Mouse (Mus musculus): ENCODE measurements at regions not wholly inside any gene's neighbourhood (a gene's known extent, or its start where the extent isn't known, plus 50 kb on each side); places are given as distances from the start of the nearest gene placed in this dataset.

GRCm38 (mm10) chr13:71736821-71737345 is 226.6 kb downstream of the Irx1 start:
- Histone ChIP-seq H3K9me3 (ENCODE audit: control insufficient read depth, low read length) (no peaks in the 10 kb centered on the region), H3K27ac (no peak overlapping the region), H3K4me3 (replicated peaks; ENCODE audit: low read length) (no peak overlapping the region), H3K9ac (no peak overlapping the region), H3K4me1 (replicated peaks; ENCODE audit: control insufficient read depth, insufficient read depth, low read length) (no peaks in the 10 kb centered on the region), H3K4me2 (replicated peaks) (no peak overlapping the region), H3K36me3 (replicated peaks; ENCODE audit: control insufficient read depth, insufficient read depth) (no peaks in the 10 kb centered on the region), H3K27me3 (ENCODE audit: control insufficient read depth, insufficient read depth, low read length) (no peaks in the 10 kb centered on the region)
- ATAC-seq (ENCODE audit: low FRiP score) (no peak), DNase-seq (ENCODE audit: low spot score) (no peak)
- WGBS, result 82% methylated on average over 8 of the region's 8 CpGs

- Histone ChIP-seq H3K9ac (no peak overlapping the region), H3K36me3 (replicated peaks; ENCODE audit: control insufficient read depth, insufficient read depth) (no peaks in the 10 kb centered on the region), H3K27me3 (ENCODE audit: control insufficient read depth, insufficient read depth, low read length) (no peaks in the 10 kb centered on the region), H3K4me3 (replicated peaks; ENCODE audit: low read length) (no peak overlapping the region), H3K9me3 (ENCODE audit: control insufficient read depth, low read length) (no peaks in the 10 kb centered on the region), H3K27ac (no peak overlapping the region), H3K4me2 (replicated peaks) (no peak overlapping the region), H3K4me1 (replicated peaks; ENCODE audit: control insufficient read depth, insufficient read depth, low read length) (no peaks in the 10 kb centered on the region)
- WGBS, result 55% methylated on average over 12 of the region's 12 CpGs
- DNase-seq (ENCODE audit: low spot score) (no peak), ATAC-seq (ENCODE audit: low FRiP score) (no peak)
Observed at GRCm38 (mm10) chr13:71734261-71734660, 229.3 kb downstream of the Irx1 start.

GRCm38 (mm10) chr13:71733360-71733759 is 230.2 kb downstream of the Irx1 start:
- no peak overlapping the region for H3K4me2 ChIP-seq (replicated peaks)
- H3K27ac ChIP-seq, result no peak overlapping the region
- ATAC-seq (ENCODE audit: low FRiP score), result no peak

GRCm38 (mm10) chr13:71732903-71733302 is 230.6 kb downstream of the Irx1 start:
- H3K9ac ChIP-seq, result no peak overlapping the region
- ATAC-seq (ENCODE audit: low FRiP score) (no peak), DNase-seq (ENCODE audit: low spot score) (no peak)
- H3K36me3 ChIP-seq (replicated peaks; ENCODE audit: control insufficient read depth, insufficient read depth), result no peaks in the 10 kb centered on the region
- H3K9me3 ChIP-seq (ENCODE audit: control insufficient read depth, low read length), result no peaks in the 10 kb centered on the region
- no peaks in the 10 kb centered on the region for H3K27me3 ChIP-seq (ENCODE audit: control insufficient read depth, insufficient read depth, low read length)
- H3K27ac ChIP-seq, result no peak overlapping the region
- H3K4me2 ChIP-seq (replicated peaks), result no peak overlapping the region
- WGBS, result 88% methylated on average over 1 of the region's 1 CpGs
- H3K4me1 ChIP-seq (replicated peaks; ENCODE audit: control insufficient read depth, insufficient read depth, low read length), result no peaks in the 10 kb centered on the region
- H3K4me3 ChIP-seq (replicated peaks; ENCODE audit: low read length), result no peak overlapping the region

More at GRCm38 (mm10) chr13:71733360-71733759, 230.2 kb downstream of the Irx1 start:
- no peaks in the 10 kb centered on the region for H3K4me1 ChIP-seq (replicated peaks; ENCODE audit: control insufficient read depth, insufficient read depth, low read length)
- no peak for DNase-seq (ENCODE audit: low spot score)
- 87% methylated on average over 5 of the region's 5 CpGs for WGBS
- H3K4me3 ChIP-seq (replicated peaks; ENCODE audit: low read length), result no peak overlapping the region
- H3K9ac ChIP-seq, result no peak overlapping the region
- H3K9me3 ChIP-seq (ENCODE audit: control insufficient read depth, low read length), result no peaks in the 10 kb centered on the region
- no peaks in the 10 kb centered on the region for H3K27me3 ChIP-seq (ENCODE audit: control insufficient read depth, insufficient read depth, low read length)
- no peaks in the 10 kb centered on the region for H3K36me3 ChIP-seq (replicated peaks; ENCODE audit: control insufficient read depth, insufficient read depth)

- 20% methylated on average over 20 of the region's 20 CpGs for WGBS
- DNase-seq (ENCODE audit: low spot score) (peak; percentile 61), ATAC-seq (ENCODE audit: low FRiP score) (peak; percentile 34; the same call in 1 of the 2 replicates)
Observed at GRCm38 (mm10) chr13:71690069-71690817, 273.3 kb downstream of the Irx1 start.

GRCm38 (mm10) chr13:71689187-71689586 is 274.3 kb downstream of the Irx1 start:
- ATAC-seq (ENCODE audit: low FRiP score) (no peak), DNase-seq (ENCODE audit: low spot score) (no peak)
- Histone ChIP-seq H3K27ac (no peak overlapping the region), H3K4me2 (replicated peaks) (no peak overlapping the region), H3K4me1 (replicated peaks; ENCODE audit: control insufficient read depth, insufficient read depth, low read length) (no peaks in the 10 kb centered on the region), H3K9ac (no peak overlapping the region), H3K27me3 (ENCODE audit: control insufficient read depth, insufficient read depth, low read length) (no peaks in the 10 kb centered on the region), H3K36me3 (replicated peaks; ENCODE audit: control insufficient read depth, insufficient read depth) (no peaks in the 10 kb centered on the region), H3K4me3 (replicated peaks; ENCODE audit: low read length) (no peak overlapping the region), H3K9me3 (ENCODE audit: control insufficient read depth, low read length) (no peaks in the 10 kb centered on the region)
- 40% methylated on average over 9 of the region's 9 CpGs for WGBS

More at GRCm38 (mm10) chr13:71690069-71690817, 273.3 kb downstream of the Irx1 start:
- no peaks in the 10 kb centered on the region for H3K36me3 ChIP-seq (replicated peaks; ENCODE audit: control insufficient read depth, insufficient read depth)
- 0 out of 2 replicates have a peak overlapping the region, but pooled peaks have one; percentile 7 for H3K4me3 ChIP-seq (replicated peaks; ENCODE audit: low read length)
- H3K9ac ChIP-seq, result 0 out of 2 replicates have a peak overlapping the region, but pooled peaks have one; percentile 20
- H3K4me2 ChIP-seq (replicated peaks), result peak overlapping the region; percentile 38
- H3K27ac ChIP-seq, result no peak overlapping the region
- H3K4me1 ChIP-seq (replicated peaks; ENCODE audit: control insufficient read depth, insufficient read depth, low read length), result no peaks in the 10 kb centered on the region
- H3K9me3 ChIP-seq (ENCODE audit: control insufficient read depth, low read length), result no peaks in the 10 kb centered on the region
- no peaks in the 10 kb centered on the region for H3K27me3 ChIP-seq (ENCODE audit: control insufficient read depth, insufficient read depth, low read length)

GRCm38 (mm10) chr13:71676081-71676624 is 287.4 kb downstream of the Irx1 start:
- Histone ChIP-seq H3K27me3 (ENCODE audit: control insufficient read depth, insufficient read depth, low read length) (no peaks in the 10 kb centered on the region), H3K4me1 (replicated peaks; ENCODE audit: control insufficient read depth, insufficient read depth, low read length) (peaks cover 11% of the 10 kb centered on the region), H3K36me3 (replicated peaks; ENCODE audit: control insufficient read depth, insufficient read depth) (no peaks in the 10 kb centered on the region), H3K27ac (peak overlapping the region; percentile 43; the same call in 1 of the 2 replicates), H3K9me3 (ENCODE audit: control insufficient read depth, low read length) (no peaks in the 10 kb centered on the region), H3K4me2 (replicated peaks) (peak overlapping the region; percentile 10), H3K4me3 (replicated peaks; ENCODE audit: low read length) (no peak overlapping the region), H3K9ac (no peak overlapping the region)
- DNase-seq (ENCODE audit: low spot score) (peak; percentile 58), ATAC-seq (ENCODE audit: low FRiP score) (peak; percentile 79; the same call in 1 of the 2 replicates)
- WGBS, result 21% methylated on average over 10 of the region's 10 CpGs

- 85% methylated on average over 6 of the region's 6 CpGs for WGBS
- Histone ChIP-seq H3K9ac (no peak overlapping the region), H3K27me3 (ENCODE audit: control insufficient read depth, insufficient read depth, low read length) (no peaks in the 10 kb centered on the region), H3K4me2 (replicated peaks) (no peak overlapping the region), H3K4me3 (replicated peaks; ENCODE audit: low read length) (no peak overlapping the region), H3K4me1 (replicated peaks; ENCODE audit: control insufficient read depth, insufficient read depth, low read length) (no peaks in the 10 kb centered on the region), H3K27ac (no peak overlapping the region), H3K9me3 (ENCODE audit: control insufficient read depth, low read length) (no peaks in the 10 kb centered on the region), H3K36me3 (replicated peaks; ENCODE audit: control insufficient read depth, insufficient read depth) (no peaks in the 10 kb centered on the region)
- ATAC-seq (ENCODE audit: low FRiP score), result no peak
- no peak for DNase-seq (ENCODE audit: low spot score)
Observed at GRCm38 (mm10) chr13:71669956-71670739, 293.4 kb downstream of the Irx1 start.

GRCm38 (mm10) chr13:71668256-71668655 is 295.3 kb downstream of the Irx1 start:
- Histone ChIP-seq H3K9ac (no peak overlapping the region), H3K4me2 (replicated peaks) (no peak overlapping the region), H3K4me1 (replicated peaks; ENCODE audit: control insufficient read depth, insufficient read depth, low read length) (no peaks in the 10 kb centered on the region), H3K27ac (no peak overlapping the region), H3K4me3 (replicated peaks; ENCODE audit: low read length) (no peak overlapping the region), H3K36me3 (replicated peaks; ENCODE audit: control insufficient read depth, insufficient read depth) (no peaks in the 10 kb centered on the region), H3K9me3 (ENCODE audit: control insufficient read depth, low read length) (no peaks in the 10 kb centered on the region), H3K27me3 (ENCODE audit: control insufficient read depth, insufficient read depth, low read length) (no peaks in the 10 kb centered on the region)
- no peak for ATAC-seq (ENCODE audit: low FRiP score)
- WGBS, result 73% methylated on average over 2 of the region's 2 CpGs
- DNase-seq (ENCODE audit: low spot score), result no peak
